Mouse (Mus musculus): ENCODE results near the gene Zfp277. TPM values are rescaled to one million over a fixed set of nuclear protein-coding genes. Genes with fewer than 3 reads are reported as not detected.

Gene Zfp277
- 20.1 TPM for polyA plus RNA-seq (2021)

GRCm38 (mm10) chr12:40445648-40446449 is at the start of gene Zfp277, which contains the start of gene Dock4:
Zfp277 (minus strand) TSS chr12:40445902.
Dock4 (plus strand) TSS chr12:40445952.
- ChIA-PET POLR2A (no interaction called here), CTCF (interaction anchor here (0.8 kb wide), 1 partner anchor 12 kb away, joined by 3 read pairs; no protein-coding TSS in a partner anchor)
- TF ChIP-seq CTCF (IDR thresholded peaks at IDR 0.05): no peak
- no peaks in the 10 kb centered on the region for H3K27me3 ChIP-seq
- in situ Hi-C loops (cut with MboI; ENCODE audit: low pct_unique_long_range_greater_than_20kb): loop anchor here (5.0 kb wide), 2 partner anchors 189 to 226 kb away; no protein-coding TSS in a partner anchor
- peak; percentile 95 for ATAC-seq
- DNase-seq (ENCODE audit: low read depth, low spot score): peak; percentile 92

DNA sequence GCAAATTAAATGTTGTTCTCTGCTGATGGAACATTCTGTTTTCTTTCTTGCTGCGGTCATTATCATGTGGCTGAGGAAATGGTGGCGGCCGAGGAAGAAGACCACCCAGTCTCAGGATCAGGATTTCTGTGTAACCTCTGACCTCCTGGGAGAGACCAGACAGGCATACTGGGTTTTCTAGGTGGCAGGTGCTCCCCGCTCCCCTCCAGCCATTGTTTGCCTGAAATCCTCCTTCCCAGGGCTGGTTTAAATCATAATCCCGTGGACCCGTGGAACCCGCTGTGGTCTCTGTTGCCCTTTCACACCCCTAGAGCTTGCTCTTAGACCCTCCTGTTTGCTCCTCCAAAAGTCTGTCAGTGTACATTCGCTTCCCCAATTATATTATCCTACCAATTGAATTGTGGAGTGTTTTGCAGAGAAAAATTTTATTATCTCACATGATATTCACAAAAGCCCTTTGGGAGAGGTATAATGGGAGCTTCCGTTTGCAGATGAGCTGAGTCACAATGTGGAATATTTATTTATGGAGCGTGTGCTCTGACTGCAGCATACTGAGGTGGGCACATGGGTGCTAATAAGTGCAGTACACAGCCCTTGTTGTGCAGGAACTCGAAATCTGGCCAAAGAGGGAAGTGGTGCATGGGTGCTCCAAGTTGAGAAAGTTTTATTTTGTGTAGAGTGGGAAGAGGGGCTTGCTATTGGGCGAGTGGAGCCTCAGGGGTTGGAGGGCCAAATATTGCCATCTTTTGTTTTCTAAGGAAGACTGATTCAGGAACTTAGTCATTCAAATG is 40.5 kb upstream of the Zfp277 start:
- no peak for TF ChIP-seq CTCF (IDR thresholded peaks at IDR 0.05)
- in situ Hi-C loops (cut with MboI; ENCODE audit: low pct_unique_long_range_greater_than_20kb): no loop called here
- DNase-seq (ENCODE audit: low read depth, low spot score): no peak
- POLR2A ChIA-PET: no interaction called here
- CTCF ChIA-PET: no interaction called here
- no peak for ATAC-seq
- no peaks in the 10 kb centered on the region for H3K27me3 ChIP-seq

GRCm38 (mm10) chr12:40485210-40485609 is 39.5 kb upstream of the Zfp277 start:
- no peak for TF ChIP-seq CTCF (IDR thresholded peaks at IDR 0.05)
- in situ Hi-C loops (cut with MboI; ENCODE audit: low pct_unique_long_range_greater_than_20kb): no loop called here
- CTCF ChIA-PET: no interaction called here

DNA sequence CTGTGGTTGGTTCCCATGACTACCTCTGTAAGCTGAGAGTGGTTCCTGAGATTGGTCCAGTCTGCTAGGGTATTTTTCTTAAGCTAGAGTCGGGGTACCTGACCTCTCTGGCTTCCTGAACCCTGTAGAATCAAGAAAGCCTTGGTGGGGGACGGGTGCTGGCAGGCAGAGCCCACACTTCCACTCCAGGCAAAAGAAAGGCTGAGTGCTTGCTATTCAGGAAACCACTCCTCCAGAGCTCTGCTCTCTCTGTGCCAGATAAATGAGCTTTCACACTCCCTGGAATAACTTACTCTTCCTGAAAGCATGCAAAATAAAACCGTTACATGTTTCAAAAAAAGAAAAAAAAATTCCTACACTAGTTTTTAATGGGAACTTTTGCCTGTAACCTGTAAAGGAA is 38.5 kb upstream of the Zfp277 start:
- no peak for TF ChIP-seq CTCF (IDR thresholded peaks at IDR 0.05)
- no peak for ATAC-seq
- POLR2A ChIA-PET: no interaction called here
- in situ Hi-C loops (cut with MboI; ENCODE audit: low pct_unique_long_range_greater_than_20kb): no loop called here
- CTCF ChIA-PET: interaction anchor here (1.8 kb wide), 1 partner anchor 9 kb away, joined by 6 read pairs; no protein-coding TSS in a partner anchor
- no peak for DNase-seq (ENCODE audit: low read depth, low spot score)
- no peaks in the 10 kb centered on the region for H3K27me3 ChIP-seq

More at GRCm38 (mm10) chr12:40485210-40485609, 39.5 kb upstream of the Zfp277 start:
- POLR2A ChIA-PET: no interaction called here
- ATAC-seq (no peak), DNase-seq (ENCODE audit: low read depth, low spot score) (no peak)
- H3K27me3 ChIP-seq: no peaks in the 10 kb centered on the region

DNA sequence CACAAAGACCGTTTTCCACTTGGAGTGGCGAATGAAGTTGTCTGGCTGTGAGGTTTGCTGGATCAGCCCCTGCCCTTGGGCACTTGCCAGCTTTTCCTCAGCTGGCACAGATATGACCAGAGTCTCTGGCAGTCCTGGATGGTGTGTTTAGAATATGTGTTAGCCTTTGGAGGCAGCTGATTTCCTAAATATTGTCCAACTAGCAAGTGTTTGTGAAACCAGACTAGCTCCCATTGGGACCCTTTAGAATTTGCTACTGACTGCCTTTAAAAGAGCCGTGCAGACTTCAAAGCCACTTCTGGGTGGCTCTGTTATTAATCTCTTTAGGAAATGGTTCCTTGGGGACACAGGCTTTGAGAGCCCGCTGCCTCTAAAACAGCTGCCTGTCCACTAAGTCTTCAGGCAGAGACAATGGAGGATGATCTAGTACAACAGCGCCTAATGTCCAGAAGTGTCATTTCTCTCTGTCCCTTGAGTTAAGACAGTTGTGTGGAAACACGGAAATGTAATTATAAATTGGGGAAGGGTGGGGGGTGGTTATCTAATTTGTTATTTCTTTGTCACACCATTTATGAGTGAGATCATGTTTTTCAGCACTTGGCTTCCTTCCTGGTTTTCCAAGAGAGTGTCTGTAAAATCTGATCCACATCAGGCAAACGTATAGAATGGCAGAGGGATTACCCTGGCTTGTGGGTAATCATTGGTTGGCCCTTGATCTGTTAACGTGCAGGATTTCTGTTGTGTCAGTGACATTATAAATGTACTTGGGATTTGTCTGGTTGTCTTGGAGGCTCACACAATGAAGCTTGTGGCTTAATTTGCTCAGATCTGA is 32.1 kb upstream of the Zfp277 start:
- ChIA-PET POLR2A (no interaction called here), CTCF (interaction anchor here (1.1 kb wide), 1 partner anchor 175 kb away, joined by 3 read pairs; no protein-coding TSS in a partner anchor)
- DNase-seq (ENCODE audit: low read depth, low spot score): no peak
- no peak for TF ChIP-seq CTCF (IDR thresholded peaks at IDR 0.05)
- ATAC-seq: no peak
- in situ Hi-C loops (cut with MboI; ENCODE audit: low pct_unique_long_range_greater_than_20kb): no loop called here
- H3K27me3 ChIP-seq: no peaks in the 10 kb centered on the region

- CTCF ChIA-PET: no interaction called here
Observed at GRCm38 (mm10) chr12:40473709-40474108, 28.0 kb upstream of the Zfp277 start.

GRCm38 (mm10) chr12:40471649-40472399 is 26.1 kb upstream of the Zfp277 start:
- ATAC-seq: no peak
- in situ Hi-C loops (cut with MboI; ENCODE audit: low pct_unique_long_range_greater_than_20kb): no loop called here
- DNase-seq (ENCODE audit: low read depth, low spot score): no peak
- CTCF ChIA-PET: interaction anchor here (1.3 kb wide), 1 partner anchor 17 kb away, joined by 4 read pairs; no protein-coding TSS in a partner anchor
- no peaks in the 10 kb centered on the region for H3K27me3 ChIP-seq
- POLR2A ChIA-PET: interaction anchor here (0.6 kb wide), 1 partner anchor 185 kb away, joined by 3 read pairs; no protein-coding TSS in a partner anchor
- TF ChIP-seq CTCF (IDR thresholded peaks at IDR 0.05): no peak

More at GRCm38 (mm10) chr12:40473709-40474108, 28.0 kb upstream of the Zfp277 start:
- in situ Hi-C loops (cut with MboI; ENCODE audit: low pct_unique_long_range_greater_than_20kb): no loop called here
- no peak for TF ChIP-seq CTCF (IDR thresholded peaks at IDR 0.05)
- POLR2A ChIA-PET: no interaction called here
- H3K27me3 ChIP-seq: no peaks in the 10 kb centered on the region
- ATAC-seq: peak; percentile 60
- peak; percentile 24 for DNase-seq (ENCODE audit: low read depth, low spot score)

GRCm38 (mm10) chr12:40469009-40469408 is 23.3 kb upstream of the Zfp277 start:
- in situ Hi-C loops (cut with MboI; ENCODE audit: low pct_unique_long_range_greater_than_20kb): no loop called here
- no peaks in the 10 kb centered on the region for H3K27me3 ChIP-seq
- DNase-seq (ENCODE audit: low read depth, low spot score) (no peak), ATAC-seq (no peak)
- no peak for TF ChIP-seq CTCF (IDR thresholded peaks at IDR 0.05)
- POLR2A ChIA-PET: no interaction called here
- CTCF ChIA-PET: no interaction called here

GRCm38 (mm10) chr12:40468235-40468634 is 22.5 kb upstream of the Zfp277 start:
- ChIA-PET CTCF (no interaction called here), POLR2A (interaction anchor here (0.5 to 0.6 kb wide), 2 partner anchors 24 to 71 kb away, joined by 4 to 9 read pairs; no protein-coding TSS in a partner anchor)
- H3K27me3 ChIP-seq: no peaks in the 10 kb centered on the region
- no peak for TF ChIP-seq CTCF (IDR thresholded peaks at IDR 0.05)
- ATAC-seq: no peak
- in situ Hi-C loops (cut with MboI; ENCODE audit: low pct_unique_long_range_greater_than_20kb): no loop called here
- no peak for DNase-seq (ENCODE audit: low read depth, low spot score)
